Mouse (Mus musculus): ENCODE results near the gene Hbs1l. TPM values are rescaled to one million over a fixed set of nuclear protein-coding genes. Genes with fewer than 3 reads are reported as not detected.

Hbs1l gene
- polyA plus RNA-seq, 1 experiment, result 11.9 TPM

GRCm38 (mm10) chr10:21268786-21269410 is 26.9 kb upstream of the Hbs1l start:
- peaks cover 23% of the 10 kb centered on the region for H3K4me1 ChIP-seq
- peak overlapping the region; percentile 39 for H3K4me3 ChIP-seq (replicated peaks)
- TF ChIP-seq FLI1 (IDR thresholded peaks at IDR 0.05; ENCODE audit: low read length) (no peak), GATA1 (IDR thresholded peaks at IDR 0.05; ENCODE audit: borderline replicate concordance, low read length) (no peak)
- H3K36me3 ChIP-seq (replicated peaks; ENCODE audit: low read length), result no peaks in the 10 kb centered on the region
- H3K27me3 ChIP-seq (replicated peaks), result no peaks in the 10 kb centered on the region
- no peaks in the 10 kb centered on the region for H3K9me3 ChIP-seq

- TF ChIP-seq GATA1 (IDR thresholded peaks at IDR 0.05; ENCODE audit: borderline replicate concordance, low read length) (no peak), FLI1 (IDR thresholded peaks at IDR 0.05; ENCODE audit: low read length) (no peak)
- Histone ChIP-seq H3K4me3 (replicated peaks) (no peak overlapping the region), H3K9me3 (no peaks in the 10 kb centered on the region), H3K27me3 (replicated peaks) (no peaks in the 10 kb centered on the region), H3K4me1 (peaks cover 23% of the 10 kb centered on the region), H3K36me3 (replicated peaks; ENCODE audit: low read length) (no peaks in the 10 kb centered on the region)
Measured at GRCm38 (mm10) chr10:21269920-21270319, 25.9 kb upstream of the Hbs1l start.

- H3K9me3 ChIP-seq, result no peaks in the 10 kb centered on the region
- no peak for TF ChIP-seq GATA1 (IDR thresholded peaks at IDR 0.05; ENCODE audit: borderline replicate concordance, low read length)
- no peak for TF ChIP-seq FLI1 (IDR thresholded peaks at IDR 0.05; ENCODE audit: low read length)
- no peaks in the 10 kb centered on the region for H3K36me3 ChIP-seq (replicated peaks; ENCODE audit: low read length)
- H3K4me3 ChIP-seq (replicated peaks), result no peak overlapping the region
- H3K4me1 ChIP-seq, result peaks cover 23% of the 10 kb centered on the region
- H3K27me3 ChIP-seq (replicated peaks), result no peaks in the 10 kb centered on the region
Measured at GRCm38 (mm10) chr10:21270905-21271304, 24.9 kb upstream of the Hbs1l start.

GRCm38 (mm10) chr10:21271310-21271709 is 24.5 kb upstream of the Hbs1l start:
- H3K4me1 ChIP-seq, result peaks cover 23% of the 10 kb centered on the region
- H3K4me3 ChIP-seq (replicated peaks), result no peak overlapping the region
- H3K36me3 ChIP-seq (replicated peaks; ENCODE audit: low read length), result no peaks in the 10 kb centered on the region
- TF ChIP-seq FLI1 (IDR thresholded peaks at IDR 0.05; ENCODE audit: low read length) (no peak), GATA1 (IDR thresholded peaks at IDR 0.05; ENCODE audit: borderline replicate concordance, low read length) (no peak)
- no peaks in the 10 kb centered on the region for H3K9me3 ChIP-seq
- no peaks in the 10 kb centered on the region for H3K27me3 ChIP-seq (replicated peaks)

- Histone ChIP-seq H3K36me3 (replicated peaks; ENCODE audit: low read length) (no peaks in the 10 kb centered on the region), H3K4me1 (peaks cover 23% of the 10 kb centered on the region), H3K4me3 (replicated peaks) (no peak overlapping the region), H3K9me3 (no peaks in the 10 kb centered on the region), H3K27me3 (replicated peaks) (no peaks in the 10 kb centered on the region)
- no peak for TF ChIP-seq FLI1 (IDR thresholded peaks at IDR 0.05; ENCODE audit: low read length)
- no peak for TF ChIP-seq GATA1 (IDR thresholded peaks at IDR 0.05; ENCODE audit: borderline replicate concordance, low read length)
Measured at GRCm38 (mm10) chr10:21271785-21272184, 24.0 kb upstream of the Hbs1l start.

- no peak for TF ChIP-seq GATA1 (IDR thresholded peaks at IDR 0.05; ENCODE audit: borderline replicate concordance, low read length)
- no peak for TF ChIP-seq FLI1 (IDR thresholded peaks at IDR 0.05; ENCODE audit: low read length)
Measured at GRCm38 (mm10) chr10:21287243-21288127, 8.3 kb upstream of the Hbs1l start.

GRCm38 (mm10) chr10:21291228-21291627 is 4.6 kb upstream of the Hbs1l start:
- H3K9me3 ChIP-seq, result no peaks in the 10 kb centered on the region
- TF ChIP-seq GATA1 (IDR thresholded peaks at IDR 0.05; ENCODE audit: borderline replicate concordance, low read length), result no peak
- no peak for TF ChIP-seq FLI1 (IDR thresholded peaks at IDR 0.05; ENCODE audit: low read length)
- H3K27me3 ChIP-seq (replicated peaks), result peaks cover 2% of the 10 kb centered on the region
- no peaks in the 10 kb centered on the region for H3K36me3 ChIP-seq (replicated peaks; ENCODE audit: low read length)
- no peak overlapping the region for H3K4me3 ChIP-seq (replicated peaks)
- peaks cover 7% of the 10 kb centered on the region; the same call in 1 of the 2 replicates for H3K4me1 ChIP-seq

More at GRCm38 (mm10) chr10:21287243-21288127, 8.3 kb upstream of the Hbs1l start:
- Histone ChIP-seq H3K36me3 (replicated peaks; ENCODE audit: low read length) (no peaks in the 10 kb centered on the region), H3K4me1 (0 out of 2 replicates have a peak, but pooled peaks cover under 1% of the 10 kb centered on the region), H3K4me3 (replicated peaks) (no peak overlapping the region), H3K27me3 (replicated peaks) (peaks cover 2% of the 10 kb centered on the region), H3K9me3 (no peaks in the 10 kb centered on the region)

GRCm38 (mm10) chr10:21294217-21294616 is 1.6 kb upstream of the Hbs1l start:
- peaks cover 27% of the 10 kb centered on the region for H3K4me1 ChIP-seq
- H3K27me3 ChIP-seq (replicated peaks), result no peaks in the 10 kb centered on the region
- TF ChIP-seq GATA1 (IDR thresholded peaks at IDR 0.05; ENCODE audit: borderline replicate concordance, low read length) (no peak), FLI1 (IDR thresholded peaks at IDR 0.05; ENCODE audit: low read length) (no peak)
- H3K9me3 ChIP-seq, result no peaks in the 10 kb centered on the region
- peaks cover 14% of the 10 kb centered on the region for H3K36me3 ChIP-seq (replicated peaks; ENCODE audit: low read length)
- H3K4me3 ChIP-seq (replicated peaks), result no peak overlapping the region

- H3K36me3 ChIP-seq (replicated peaks; ENCODE audit: low read length), result peaks cover 25% of the 10 kb centered on the region
- peaks cover 27% of the 10 kb centered on the region for H3K4me1 ChIP-seq
- no peaks in the 10 kb centered on the region for H3K9me3 ChIP-seq
- H3K27me3 ChIP-seq (replicated peaks), result no peaks in the 10 kb centered on the region
- H3K4me3 ChIP-seq (replicated peaks), result peak overlapping the region; percentile 100
- TF ChIP-seq GATA1 (IDR thresholded peaks at IDR 0.05; ENCODE audit: borderline replicate concordance, low read length) (no peak), FLI1 (IDR thresholded peaks at IDR 0.05; ENCODE audit: low read length) (no peak)
Measured at GRCm38 (mm10) chr10:21295397-21295758, 401 bp upstream of the Hbs1l start.

- H3K27me3 ChIP-seq (replicated peaks), result no peaks in the 10 kb centered on the region
- TF ChIP-seq FLI1 (IDR thresholded peaks at IDR 0.05; ENCODE audit: low read length) (no peak), GATA1 (IDR thresholded peaks at IDR 0.05; ENCODE audit: borderline replicate concordance, low read length) (no peak)
- peaks cover 60% of the 10 kb centered on the region for H3K36me3 ChIP-seq (replicated peaks; ENCODE audit: low read length)
- no peaks in the 10 kb centered on the region for H3K9me3 ChIP-seq
- H3K4me1 ChIP-seq, result peaks cover 36% of the 10 kb centered on the region
- H3K4me3 ChIP-seq (replicated peaks), result no peak overlapping the region
Measured at GRCm38 (mm10) chr10:21298972-21299371, 3.2 kb downstream of the Hbs1l start.

All from megakaryocyte, embryonic 14.5 days (primary cell).